ENCODE assay signal across 31 mouse cellular contexts in the genomic region with DNA sequence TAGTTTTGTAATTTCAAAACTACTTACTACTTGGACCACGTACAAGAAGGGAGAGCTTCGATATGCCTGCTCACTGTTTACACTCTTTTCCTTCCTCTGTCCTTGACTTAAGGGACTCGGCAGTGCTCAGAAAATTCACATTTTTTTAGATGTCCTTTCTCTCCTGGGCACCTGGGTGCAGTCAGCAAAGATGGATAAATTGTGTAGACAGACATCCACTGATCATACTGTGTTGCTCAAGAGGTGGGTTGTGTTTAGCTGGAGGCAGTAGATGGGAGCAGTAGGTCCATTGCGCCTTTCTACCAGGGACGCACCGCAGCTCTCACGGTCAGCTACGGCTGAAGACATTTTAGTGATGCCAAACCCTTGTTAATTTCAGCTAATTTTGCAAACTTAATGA.
"Had no signal": no experiment of that assay in that cellular context is flagged by ENCODE, and none has a peak within 500 bp of the region (broad histone marks: within the 10 kb centered on the region; RNA-seq: fewer than 3 reads in every experiment).

No protein-coding gene starts in this region.

- H3K9ac ChIP-seq: limb, embryonic 12.5 days; limb, embryonic 13.5 days; limb, embryonic 15.5 days; liver, embryonic 12.5 days; liver, embryonic 13.5 days; liver, embryonic 14.5 days; liver, embryonic 15.5 days; liver, postnatal 0 days; lung, embryonic 14.5 days; lung, embryonic 15.5 days; midbrain, embryonic 12.5 days; midbrain, embryonic 13.5 days; neural tube, embryonic 12.5 days had no signal

- DNase-seq: left cerebral cortex, postnatal 4 days; liver; liver, embryonic 13.5 days; liver, postnatal 0 days; lung, adult 18-20 months; lung, adult 2 months; lung, postnatal 10 days; lung, postnatal 14 days; lung, postnatal 36 days; lung, postnatal 4 days; midbrain, embryonic 14.5 days had no signal

- H3K4me1 ChIP-seq: limb, embryonic 10.5 days; limb, embryonic 12.5 days; limb, embryonic 13.5 days; limb, embryonic 15.5 days; liver, embryonic 12.5 days; liver, embryonic 13.5 days; liver, embryonic 15.5 days; lung, embryonic 15.5 days; midbrain, embryonic 10.5 days; midbrain, embryonic 12.5 days; midbrain, embryonic 13.5 days; neural tube, embryonic 12.5 days had no signal

- H3K9me3 ChIP-seq: limb, embryonic 10.5 days; limb, embryonic 12.5 days; limb, embryonic 13.5 days; limb, embryonic 15.5 days; liver, embryonic 12.5 days; liver, embryonic 13.5 days; liver, embryonic 15.5 days; lung, embryonic 15.5 days; megakaryocyte, embryonic 14.5 days; midbrain, embryonic 10.5 days; midbrain, embryonic 12.5 days; midbrain, embryonic 13.5 days; neural tube, embryonic 12.5 days had no signal

- H3K4me3 ChIP-seq: left cerebral cortex, adult 2 months; limb, embryonic 10.5 days; limb, embryonic 12.5 days; limb, embryonic 13.5 days; limb, embryonic 15.5 days; liver, embryonic 12.5 days; liver, embryonic 13.5 days; liver, embryonic 15.5 days; lung, embryonic 15.5 days; megakaryocyte, embryonic 14.5 days; midbrain, embryonic 10.5 days; midbrain, embryonic 12.5 days; midbrain, embryonic 13.5 days; myocyte; neural tube, embryonic 12.5 days had no signal

- H3K4me2 ChIP-seq: limb, embryonic 12.5 days; limb, embryonic 13.5 days; limb, embryonic 15.5 days; liver, embryonic 11.5 days; liver, embryonic 12.5 days; liver, embryonic 13.5 days; liver, embryonic 15.5 days; lung, embryonic 14.5 days; lung, embryonic 15.5 days; midbrain, embryonic 12.5 days; midbrain, embryonic 13.5 days; neural tube, embryonic 12.5 days had no signal

- H3K27me3 ChIP-seq: limb, embryonic 12.5 days; limb, embryonic 13.5 days; limb, embryonic 15.5 days; liver, embryonic 12.5 days; liver, embryonic 13.5 days; liver, embryonic 15.5 days; lung, embryonic 15.5 days; megakaryocyte, embryonic 14.5 days; midbrain, embryonic 12.5 days; midbrain, embryonic 13.5 days; neural tube, embryonic 12.5 days had no signal

- ATAC-seq: liver, embryonic 12.5 days; liver, postnatal 0 days; lung, postnatal 0 days; midbrain, embryonic 13.5 days; midbrain, embryonic 16.5 days had no signal

- H3K27ac ChIP-seq: left cerebral cortex, adult 2 months; limb, embryonic 10.5 days; limb, embryonic 12.5 days; limb, embryonic 13.5 days; limb, embryonic 15.5 days; liver, embryonic 12.5 days; liver, embryonic 13.5 days; liver, embryonic 14.5 days; liver, embryonic 15.5 days; lung, embryonic 15.5 days; macrophage; midbrain, embryonic 10.5 days; midbrain, embryonic 12.5 days; midbrain, embryonic 13.5 days; neural tube, embryonic 12.5 days had no signal
